Mouse (Mus musculus) embryonic facial prominence, embryonic 14.5 days (tissue): ENCODE measurements around the gene Bmp7. TPM values are rescaled to one million over a fixed set of nuclear protein-coding genes. Genes with fewer than 3 reads are reported as not detected.

ENCODE experiments used
- ATAC-seq: fragments of 200-750 bp; cut with Nextera tagmentation; 2 replicates; pipeline ENCODE4 v1.8.0; 2017; ENCODE audit warnings: low read depth, moderate number of reproducible peaks, moderate TSS enrichment
- DNase-seq: peaks from one replicate; pipeline ENCODE4 v3.0.0-alpha.2; 2015; ENCODE audit warnings: low spot score
- H3K27ac ChIP-seq: fragments of 300-500 bp; sonication (generic); replicated peaks from 2 replicates; pipeline ENCODE4 v1.5.1; 2014; ENCODE audit warnings: low read depth, mild to moderate bottlenecking, low read length, moderate library complexity
- H3K27me3 ChIP-seq: fragments of 300-500 bp; sonication (generic); replicated peaks from 2 replicates; pipeline ENCODE4 v1.6.1; 2014; ENCODE audit warnings: low read length; ENCODE audit not compliant: control insufficient read depth, insufficient read depth
- H3K36me3 ChIP-seq: fragments of 300-500 bp; sonication (generic); 2 replicates; pipeline ENCODE4 v1.6.1; 2014; ENCODE audit warnings: low read length, mixed read lengths; ENCODE audit not compliant: control insufficient read depth, insufficient read depth
- H3K4me1 ChIP-seq: fragments of 300-500 bp; sonication (generic); 2 replicates; pipeline ENCODE4 v1.6.1; 2014; ENCODE audit warnings: antibody characterized with exemption, low read length; ENCODE audit not compliant: control insufficient read depth, insufficient read depth
- H3K4me2 ChIP-seq: fragments of 300-500 bp; sonication (generic); 2 replicates; pipeline ENCODE4 v1.6.1; 2014; ENCODE audit warnings: low read depth, mild to moderate bottlenecking, low read length, moderate library complexity, mixed read lengths
- H3K4me3 ChIP-seq: fragments of 300-500 bp; sonication (generic); 2 replicates; pipeline ENCODE4 v1.5.1; 2014; ENCODE audit warnings: low read depth, mild to moderate bottlenecking, low read length
- H3K9ac ChIP-seq: fragments of 300-500 bp; sonication (generic); 2 replicates; pipeline ENCODE4 v1.6.1; 2014; ENCODE audit warnings: low read depth, mild to moderate bottlenecking, low read length, moderate library complexity, mixed read lengths
- H3K9me3 ChIP-seq: fragments of 300-500 bp; sonication (generic); 2 replicates; pipeline ENCODE4 v1.6.1; 2016; ENCODE audit warnings: low read length; ENCODE audit not compliant: control insufficient read depth
- WGBS: fragments of 180-500 bp; shearing (Covaris S2); extraction: QIAGEN DNeasy Blood & Tissue Kit; methylation state at CpG from one replicate; pipeline ENCODE4 v1.1.7; 2014; 5-methylcytosine and 5-hydroxymethylcytosine counted together
- polyA plus RNA-seq: library from polyadenylated mRNA; unstranded; fragments of >200 nt; fragmentation: Nextera tagmentation; extraction: Ambion mirVana; gene quantifications from 2 replicates; pipeline ENCODE4 v1.2.1, GENCODE M21; 2014

Bmp7 gene
- polyA plus RNA-seq, 1 experiment from 2014 or later = 25.6 TPM

DNA sequence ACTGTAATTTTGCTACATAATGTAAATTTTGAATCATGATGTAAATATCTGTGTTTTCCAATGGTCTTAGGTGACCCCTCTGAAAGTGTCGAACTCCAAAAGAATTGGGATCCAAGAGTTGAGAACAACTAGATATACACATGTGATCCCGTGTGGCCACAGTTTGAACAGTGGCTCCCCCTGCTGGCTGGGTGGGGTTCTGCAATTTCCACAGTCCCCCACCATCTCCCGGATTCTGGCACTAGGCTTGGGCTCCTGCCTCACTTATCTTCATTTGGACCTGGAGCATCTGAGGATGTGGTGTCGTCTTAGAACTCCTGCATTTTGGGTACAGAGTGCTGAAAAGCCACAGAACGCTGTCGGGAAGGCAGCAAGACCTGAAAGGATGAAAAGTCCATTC lies 91.9 kb downstream of the Bmp7 start:
- no peaks in the 10 kb centered on the region for H3K27me3 ChIP-seq
- H3K9ac ChIP-seq = no peak overlapping the region
- 53% methylated on average over 6 of the region's 6 CpGs for WGBS
- no peak for DNase-seq
- peaks cover 48% of the 10 kb centered on the region for H3K4me1 ChIP-seq
- H3K27ac ChIP-seq = peak overlapping the region; percentile 3; the same call in 1 of the 2 replicates
- no peak for ATAC-seq
- no peak overlapping the region for H3K4me3 ChIP-seq
- H3K36me3 ChIP-seq = no peaks in the 10 kb centered on the region
- no peaks in the 10 kb centered on the region for H3K9me3 ChIP-seq
- peak overlapping the region; percentile 28; the same call in 1 of the 2 replicates for H3K4me2 ChIP-seq

GRCm38 (mm10) chr2:172846311-172846575 lies 93.9 kb downstream of the Bmp7 start:
- Histone ChIP-seq H3K4me1 (peaks cover 35% of the 10 kb centered on the region), H3K4me2 (peak overlapping the region; percentile 13; the same call in 1 of the 2 replicates), H3K27ac (peak overlapping the region; percentile 89), H3K4me3 (no peak overlapping the region), H3K9me3 (no peaks in the 10 kb centered on the region), H3K9ac (no peak overlapping the region), H3K36me3 (no peaks in the 10 kb centered on the region), H3K27me3 (no peaks in the 10 kb centered on the region)
- ATAC-seq = peak; percentile 23
- WGBS = 23% methylated on average over 4 of the region's 4 CpGs
- peak; percentile 79 for DNase-seq

DNA sequence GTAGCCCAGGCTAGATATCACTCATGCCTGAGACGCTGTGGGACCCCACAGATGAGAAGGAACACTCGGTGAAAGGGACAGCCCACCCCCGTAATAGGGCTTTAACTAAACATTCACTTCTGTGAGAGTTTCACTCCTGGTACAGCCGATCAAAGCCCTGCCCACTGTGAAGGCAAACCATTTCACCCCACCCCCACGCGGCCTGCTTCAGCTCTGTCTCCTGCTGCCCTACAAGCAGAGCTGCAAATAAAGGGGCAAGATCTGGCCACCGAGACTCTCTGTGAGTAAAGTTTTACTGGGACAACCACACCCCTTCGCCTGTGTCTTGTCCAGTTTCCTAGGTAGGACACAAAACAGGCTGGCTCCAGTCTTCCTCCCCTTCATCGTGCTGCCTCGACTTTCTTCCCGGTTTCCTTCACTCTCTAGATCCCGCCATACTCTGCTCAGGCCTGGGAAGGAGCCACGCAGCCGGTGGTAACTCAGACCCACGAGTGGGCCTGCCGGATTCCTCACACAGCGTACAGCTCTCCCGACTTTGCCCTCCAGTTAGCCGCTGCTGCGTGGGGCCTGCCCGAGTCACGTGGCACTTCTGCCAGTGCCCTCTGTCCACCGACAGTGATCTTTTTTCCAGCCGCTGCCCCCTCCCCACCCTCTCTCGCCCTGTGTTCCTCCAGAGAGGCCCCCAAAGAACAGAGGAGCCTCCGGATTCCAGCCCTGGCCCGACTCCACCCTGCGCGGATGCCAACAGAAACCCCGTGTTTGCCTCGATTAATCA lies 94.4 kb downstream of the Bmp7 start:
- no peaks in the 10 kb centered on the region for H3K9me3 ChIP-seq
- H3K9ac ChIP-seq = peak overlapping the region; percentile 37
- H3K4me1 ChIP-seq = peaks cover 35% of the 10 kb centered on the region
- DNase-seq (no peak), ATAC-seq (peak; percentile 64)
- H3K4me2 ChIP-seq = peak overlapping the region; percentile 23
- WGBS = 31% methylated on average over 31 of the region's 31 CpGs
- H3K27ac ChIP-seq = peak overlapping the region; percentile 89
- no peaks in the 10 kb centered on the region for H3K36me3 ChIP-seq
- H3K4me3 ChIP-seq = no peak overlapping the region
- H3K27me3 ChIP-seq = no peaks in the 10 kb centered on the region

DNA sequence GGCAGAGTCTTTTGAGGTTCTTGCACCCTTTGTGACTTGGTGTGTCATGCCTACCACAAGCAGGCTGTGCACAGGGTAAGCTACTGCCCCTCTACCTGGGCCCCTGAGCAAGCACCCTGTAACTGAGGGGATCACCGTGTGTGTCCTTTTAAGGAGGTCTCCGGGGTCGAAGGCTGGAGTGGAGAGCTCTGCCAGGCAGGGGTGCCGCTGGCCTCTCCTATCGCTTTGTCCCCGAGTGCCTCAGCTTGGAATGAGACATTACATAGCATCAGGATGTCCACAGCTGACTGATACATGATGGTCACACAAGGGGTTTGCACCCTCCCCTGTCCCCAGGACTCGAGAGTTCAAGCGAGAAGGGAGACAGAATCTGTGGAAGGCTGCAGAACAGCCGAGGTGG lies 96.2 kb downstream of the Bmp7 start:
- H3K4me1 ChIP-seq = peaks cover 28% of the 10 kb centered on the region
- H3K27ac ChIP-seq = no peak overlapping the region
- H3K9me3 ChIP-seq = no peaks in the 10 kb centered on the region
- H3K4me2 ChIP-seq = no peak overlapping the region
- H3K4me3 ChIP-seq = no peak overlapping the region
- H3K36me3 ChIP-seq = no peaks in the 10 kb centered on the region
- no peak overlapping the region for H3K9ac ChIP-seq
- ATAC-seq (no peak), DNase-seq (no peak)
- H3K27me3 ChIP-seq = no peaks in the 10 kb centered on the region
- 78% methylated on average over 9 of the region's 9 CpGs for WGBS

DNA sequence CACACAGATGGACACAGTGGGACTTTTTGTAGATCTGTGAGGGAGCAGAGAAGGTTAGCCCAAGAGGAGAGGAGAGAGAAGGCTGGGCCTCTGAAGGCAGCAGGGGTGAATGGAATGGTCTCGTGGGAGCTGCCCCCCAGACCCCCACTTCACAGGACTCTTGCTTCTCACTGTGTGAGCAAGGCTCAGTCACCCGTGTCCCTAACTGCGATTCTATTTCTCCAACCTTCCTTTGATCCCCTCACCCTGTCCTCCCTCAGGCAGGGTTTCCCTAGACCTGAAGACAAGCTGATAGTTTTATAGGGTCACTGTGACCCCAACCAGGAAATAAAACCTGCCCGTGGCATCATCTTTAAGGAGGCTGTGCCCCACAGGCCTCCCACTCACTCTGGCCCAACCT lies 97.8 kb downstream of the Bmp7 start:
- Histone ChIP-seq H3K4me3 (no peak overlapping the region), H3K36me3 (no peaks in the 10 kb centered on the region), H3K4me2 (no peak overlapping the region), H3K27ac (no peak overlapping the region), H3K4me1 (peaks cover 20% of the 10 kb centered on the region), H3K27me3 (no peaks in the 10 kb centered on the region), H3K9me3 (no peaks in the 10 kb centered on the region), H3K9ac (no peak overlapping the region)
- WGBS = 70% methylated on average over 4 of the region's 4 CpGs
- no peak for DNase-seq
- no peak for ATAC-seq

DNA sequence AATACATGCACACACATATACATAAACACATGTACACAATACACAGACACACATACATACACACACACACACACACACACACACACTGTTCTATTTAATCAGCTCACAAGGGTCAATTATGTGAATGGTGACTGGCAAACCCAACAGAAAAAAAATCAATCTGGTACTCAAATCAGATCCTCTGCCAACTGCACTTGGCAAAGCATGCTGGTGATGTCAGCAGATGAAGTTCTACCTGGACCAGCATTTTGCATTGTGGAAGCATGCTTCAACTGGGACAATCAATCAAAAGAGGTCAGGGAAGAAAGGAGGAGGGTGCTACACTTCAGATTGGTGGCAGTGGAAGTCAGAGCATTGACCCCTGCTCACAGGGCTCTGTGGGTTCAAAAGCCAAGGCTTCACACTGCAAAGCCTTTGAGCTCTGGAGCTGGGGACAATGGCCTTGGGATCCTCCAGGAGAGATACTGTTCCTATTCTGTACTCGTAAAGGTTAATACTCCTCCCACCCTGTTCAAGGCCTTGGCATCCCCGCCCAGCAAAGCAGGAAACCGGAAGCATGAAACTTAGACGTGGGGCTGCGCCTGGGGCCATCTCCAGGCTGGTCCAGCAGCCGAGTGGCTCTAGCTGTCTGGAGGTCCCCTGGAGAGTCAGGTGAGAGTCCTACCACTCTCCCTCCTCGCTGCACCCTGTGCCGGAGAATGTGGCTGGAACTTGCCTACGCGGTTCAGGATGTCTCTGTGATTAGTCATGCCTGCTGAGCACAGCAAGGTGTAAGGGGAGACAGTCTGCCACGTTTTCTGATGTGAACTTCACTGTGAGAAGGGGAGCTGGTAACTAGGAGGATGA lies 99.0 kb downstream of the Bmp7 start:
- no peak overlapping the region for H3K4me2 ChIP-seq
- WGBS = 32% methylated on average over 9 of the region's 11 CpGs
- no peaks in the 10 kb centered on the region for H3K27me3 ChIP-seq
- H3K9me3 ChIP-seq = no peaks in the 10 kb centered on the region
- DNase-seq = no peak
- no peak overlapping the region for H3K27ac ChIP-seq
- peaks cover 14% of the 10 kb centered on the region for H3K4me1 ChIP-seq
- H3K9ac ChIP-seq = no peak overlapping the region
- H3K4me3 ChIP-seq = no peak overlapping the region
- no peak for ATAC-seq
- no peaks in the 10 kb centered on the region for H3K36me3 ChIP-seq

GRCm38 (mm10) chr2:172839317-172839980 lies 100.7 kb downstream of the Bmp7 start:
- peak; percentile 53; the same call in 1 of the 2 replicates for ATAC-seq
- Histone ChIP-seq H3K27ac (no peak overlapping the region), H3K4me2 (no peak overlapping the region), H3K36me3 (no peaks in the 10 kb centered on the region), H3K9ac (0 out of 2 replicates have a peak overlapping the region, but pooled peaks have one; percentile 30), H3K4me3 (no peak overlapping the region), H3K4me1 (no peaks in the 10 kb centered on the region), H3K9me3 (no peaks in the 10 kb centered on the region), H3K27me3 (no peaks in the 10 kb centered on the region)
- 32% methylated on average over 10 of the region's 10 CpGs for WGBS
- DNase-seq = peak; percentile 24

DNA sequence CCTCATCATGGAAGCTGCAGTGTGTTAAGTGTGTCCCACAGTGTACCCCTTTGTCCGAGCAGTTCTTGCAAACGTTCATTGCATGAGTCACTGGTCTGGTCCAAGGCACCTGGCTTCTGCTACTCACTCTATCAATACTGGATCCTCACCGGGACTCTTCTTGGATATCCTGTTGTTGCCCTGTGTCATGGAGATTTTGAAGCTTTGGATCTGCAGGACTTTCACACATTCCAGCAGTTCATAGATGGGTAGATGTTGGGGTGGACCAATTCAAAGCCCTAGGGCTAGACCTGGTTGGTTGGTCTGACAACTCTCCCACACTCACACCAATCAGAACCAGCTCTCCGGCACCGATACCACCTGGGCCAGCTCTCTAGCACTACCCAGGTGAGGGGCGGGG lies 103.6 kb downstream of the Bmp7 start:
- Histone ChIP-seq H3K4me3 (no peak overlapping the region), H3K36me3 (no peaks in the 10 kb centered on the region), H3K27me3 (no peaks in the 10 kb centered on the region), H3K9me3 (no peaks in the 10 kb centered on the region), H3K4me1 (peaks cover 6% of the 10 kb centered on the region; the same call in 1 of the 2 replicates), H3K4me2 (no peak overlapping the region), H3K9ac (no peak overlapping the region), H3K27ac (no peak overlapping the region)
- no peak for DNase-seq
- WGBS = 80% methylated on average over 6 of the region's 6 CpGs
- ATAC-seq = no peak
